Mouse (Mus musculus) cerebellum, adult 11 months (tissue): ENCODE results near the gene Serpind1.

Experiments
- DNase-seq: peaks from one replicate; pipeline ENCODE4 v3.0.0; 2022

Serpind1 gene

DNA sequence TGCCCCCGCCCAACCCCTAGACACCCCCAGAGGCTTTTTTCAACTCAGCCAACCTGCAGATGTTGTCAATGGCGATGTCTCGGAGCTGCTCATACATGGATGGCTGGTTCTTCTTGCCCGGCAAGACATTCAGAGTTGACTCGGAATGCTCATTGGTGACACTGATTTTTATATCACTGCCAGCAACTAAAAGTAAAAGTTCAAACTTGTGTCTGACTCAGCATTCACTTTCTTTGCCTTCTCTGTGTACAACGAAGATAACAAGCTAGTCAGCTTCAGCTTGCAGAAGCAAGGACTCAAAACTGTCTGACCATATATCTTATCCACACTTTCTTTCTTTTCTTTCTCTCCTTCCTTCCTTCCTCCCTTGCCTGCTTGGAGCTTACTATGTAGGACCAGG, 24.9 kb downstream of the Serpind1 start:
- DNase-seq = no peak

DNA sequence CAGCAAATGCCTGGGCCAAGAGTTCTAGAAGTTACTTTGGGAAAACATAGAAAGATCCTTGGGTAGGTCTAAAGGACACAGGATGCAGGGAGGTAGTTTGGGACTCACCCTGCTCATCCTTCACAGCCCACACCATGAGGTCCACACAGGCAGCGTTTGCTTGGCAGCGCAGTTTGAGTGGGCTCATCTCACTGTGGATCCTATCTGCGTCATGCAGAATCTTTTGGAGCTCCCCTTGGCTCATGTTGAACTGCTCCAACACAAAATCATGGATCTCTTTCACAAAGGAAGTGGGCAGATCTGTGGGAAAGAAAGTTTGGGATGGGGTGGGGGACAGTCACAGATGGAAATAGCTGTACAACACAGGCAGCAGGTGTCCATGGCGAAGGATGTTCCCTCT, 27.6 kb downstream of the Serpind1 start:
- no peak for DNase-seq

DNA sequence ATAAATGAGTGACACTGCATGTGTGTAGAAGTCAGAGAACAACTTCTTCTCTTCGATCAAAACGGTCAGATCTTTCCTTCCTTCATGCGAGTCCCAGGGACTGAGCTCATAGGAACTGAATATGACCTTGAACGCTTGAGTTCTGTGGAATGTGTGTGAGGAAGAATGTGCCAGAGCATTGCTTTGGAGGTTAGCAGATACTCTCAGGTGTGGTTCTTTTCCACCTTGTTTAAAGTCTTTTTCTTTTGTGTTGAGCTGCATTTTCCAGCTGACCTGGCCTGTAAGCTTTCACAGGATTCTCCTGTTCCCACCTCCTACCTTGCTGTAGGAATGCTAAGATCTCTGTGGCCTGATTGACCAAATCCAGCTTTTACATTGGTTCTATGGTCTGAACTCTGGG, 51.1 kb downstream of the Serpind1 start:
- no peak for DNase-seq

DNA sequence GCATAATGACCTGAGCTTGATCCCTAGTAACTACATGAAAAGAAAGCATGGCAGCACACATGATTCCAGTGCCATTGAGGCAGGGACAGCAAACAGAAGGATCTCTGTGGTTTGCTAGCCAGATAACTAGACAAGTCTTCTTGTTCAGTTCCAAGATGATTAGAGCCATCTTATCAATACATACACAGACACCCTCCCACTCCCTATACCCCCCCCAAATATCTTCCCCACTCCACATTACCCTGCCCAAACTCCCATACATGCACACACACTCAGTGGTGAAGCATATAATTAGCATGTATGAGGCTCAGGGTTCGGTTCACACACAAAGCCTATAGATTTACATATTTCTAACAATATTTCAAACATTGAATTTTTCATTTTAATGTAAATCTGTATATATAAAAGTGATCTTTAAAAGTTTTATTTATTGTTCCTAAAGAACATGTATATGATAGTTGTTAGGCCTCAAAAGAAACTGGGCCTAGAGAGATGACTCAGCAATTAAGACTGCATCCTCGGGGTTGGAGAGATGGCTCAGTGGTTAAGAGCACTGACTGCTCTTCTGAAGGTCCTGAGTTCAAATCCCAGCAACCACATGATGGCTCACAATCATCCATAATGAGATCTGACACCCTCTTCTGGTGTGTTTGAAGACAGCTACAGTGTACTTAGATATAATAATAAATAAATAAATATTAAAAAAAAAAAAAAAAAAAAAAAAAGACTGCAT, 52.6 kb downstream of the Serpind1 start:
- DNase-seq = no peak

DNA sequence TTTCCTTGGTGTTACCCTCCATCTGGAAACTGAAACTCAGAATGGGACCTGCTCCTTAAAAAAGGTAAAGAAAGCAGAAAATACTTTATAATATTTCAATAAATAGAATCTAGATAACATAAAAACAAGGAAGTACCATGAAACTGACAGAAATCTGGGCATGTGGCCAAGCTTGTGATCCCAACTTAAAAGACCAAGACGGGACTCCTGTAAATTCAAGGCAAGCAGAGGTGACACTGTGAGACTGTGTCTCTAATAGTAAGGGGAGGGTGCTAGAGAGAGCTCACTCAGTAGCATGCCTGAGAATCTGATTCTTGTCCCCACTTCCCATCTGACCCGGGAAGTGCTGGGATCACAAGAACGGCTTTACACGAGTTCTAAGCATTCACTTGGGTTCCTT, 61.6 kb downstream of the Serpind1 start:
- DNase-seq = no peak
